Mouse (Mus musculus): Measurements from ENCODE around the gene Fgf14. TPM values are rescaled to one million over a fixed set of nuclear protein-coding genes. Genes with fewer than 3 reads are reported as not detected.
"Not testable (repeated sequence)": the region's sequence is repeated elsewhere in the genome, so short reads cannot be mapped to it uniquely, and the experiment has no call there.

The Fgf14 gene
- polyA plus RNA-seq, 1 experiment from 2014 or later = not detected

DNA sequence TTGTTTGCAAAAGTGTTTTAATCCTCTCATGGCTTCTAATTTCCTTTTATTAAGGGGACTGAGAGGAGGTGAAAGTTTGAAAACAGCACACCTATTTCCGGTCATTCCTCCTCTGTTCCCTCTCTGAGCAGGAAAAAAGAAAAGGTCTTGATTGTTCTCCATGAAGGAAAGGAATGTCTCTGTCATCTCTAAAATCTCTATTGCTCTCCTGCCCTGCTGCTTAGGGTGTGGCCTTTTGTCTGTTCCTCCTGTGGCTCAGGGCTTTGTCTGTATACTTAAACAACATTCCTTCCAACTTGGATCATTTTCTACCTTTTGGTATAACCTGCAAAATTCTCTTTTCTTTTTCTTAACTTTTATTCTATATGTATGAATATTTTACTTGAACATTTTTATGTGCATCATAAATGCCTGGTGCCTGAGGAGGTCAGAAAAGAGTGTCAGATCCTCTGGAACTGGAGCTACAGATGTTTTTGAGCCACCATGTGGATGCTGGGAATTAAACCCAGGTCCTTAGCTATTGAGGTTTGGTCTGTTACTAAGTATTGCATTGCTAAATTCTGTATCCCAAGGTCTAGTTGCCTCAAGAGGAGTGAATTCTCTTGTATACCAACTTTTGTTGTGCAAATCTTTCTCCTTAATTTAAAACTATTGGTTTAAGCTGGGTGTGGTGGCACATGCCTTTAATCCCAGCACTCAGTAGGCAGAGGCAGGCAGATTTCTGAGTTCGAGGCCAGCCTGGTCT, 230.7 kb downstream of the Fgf14 start:
- ATAC-seq (ENCODE audit: insufficient number of reproducible peaks, low FRiP score, low TSS enrichment, low read depth) (no peak), DNase-seq (ENCODE audit: low spot score) (no peak)
- 73% methylated on average over 2 of the region's 2 CpGs for WGBS
- no peaks in the 10 kb centered on the region for H3K27me3 ChIP-seq (ENCODE audit: control insufficient read depth, insufficient read depth, low read length)
- H3K4me1 ChIP-seq (ENCODE audit: control insufficient read depth, insufficient read depth, low read length) = no peaks in the 10 kb centered on the region
- no peak overlapping the region for H3K4me3 ChIP-seq (ENCODE audit: low read depth, low read length)
- no peak overlapping the region for H3K4me2 ChIP-seq (ENCODE audit: low read depth, severe bottlenecking)
- H3K9ac ChIP-seq (ENCODE audit: low read length) = no peak overlapping the region
- no peak overlapping the region for H3K27ac ChIP-seq (replicated peaks; ENCODE audit: low read depth, low read length)
- H3K36me3 ChIP-seq (ENCODE audit: control insufficient read depth, insufficient read depth, low read length) = no peaks in the 10 kb centered on the region
- H3K9me3 ChIP-seq (ENCODE audit: control insufficient read depth, low read length) = no peaks in the 10 kb centered on the region

GRCm38 (mm10) chr14:124444831-124445230, 232.1 kb downstream of the Fgf14 start:
- H3K9me3 ChIP-seq (ENCODE audit: control insufficient read depth, low read length) = no peaks in the 10 kb centered on the region
- H3K27me3 ChIP-seq (ENCODE audit: control insufficient read depth, insufficient read depth, low read length) = no peaks in the 10 kb centered on the region
- DNase-seq (ENCODE audit: low spot score) = no peak
- no peak overlapping the region for H3K27ac ChIP-seq (replicated peaks; ENCODE audit: low read depth, low read length)
- H3K4me1 ChIP-seq (ENCODE audit: control insufficient read depth, insufficient read depth, low read length) = no peaks in the 10 kb centered on the region
- no peak for ATAC-seq (ENCODE audit: insufficient number of reproducible peaks, low FRiP score, low TSS enrichment, low read depth)
- no peak overlapping the region for H3K4me3 ChIP-seq (ENCODE audit: low read depth, low read length)
- H3K36me3 ChIP-seq (ENCODE audit: control insufficient read depth, insufficient read depth, low read length) = no peaks in the 10 kb centered on the region
- H3K4me2 ChIP-seq (ENCODE audit: low read depth, severe bottlenecking) = no peak overlapping the region
- H3K9ac ChIP-seq (ENCODE audit: low read length) = no peak overlapping the region

GRCm38 (mm10) chr14:124439298-124439697, 237.6 kb downstream of the Fgf14 start:
- H3K4me2 ChIP-seq (ENCODE audit: low read depth, severe bottlenecking); DNase-seq (ENCODE audit: low spot score); H3K4me3 ChIP-seq (ENCODE audit: low read depth, low read length); H3K27ac ChIP-seq (replicated peaks; ENCODE audit: low read depth, low read length); H3K4me1 ChIP-seq (ENCODE audit: control insufficient read depth, insufficient read depth, low read length); H3K9ac ChIP-seq (ENCODE audit: low read length); H3K36me3 ChIP-seq (ENCODE audit: control insufficient read depth, insufficient read depth, low read length); ATAC-seq (ENCODE audit: insufficient number of reproducible peaks, low FRiP score, low TSS enrichment, low read depth); H3K27me3 ChIP-seq (ENCODE audit: control insufficient read depth, insufficient read depth, low read length); H3K9me3 ChIP-seq (ENCODE audit: control insufficient read depth, low read length): not testable (repeated sequence)
- 41% methylated on average over 3 of the region's 3 CpGs for WGBS

GRCm38 (mm10) chr14:124411890-124412289, 265.0 kb downstream of the Fgf14 start:
- DNase-seq (ENCODE audit: low spot score) (no peak), ATAC-seq (ENCODE audit: insufficient number of reproducible peaks, low FRiP score, low TSS enrichment, low read depth) (peak; percentile 21; the same call in 1 of the 2 replicates)
- WGBS = 84% methylated on average over 2 of the region's 2 CpGs
- H3K27ac ChIP-seq (replicated peaks; ENCODE audit: low read depth, low read length) = no peak overlapping the region
- H3K4me3 ChIP-seq (ENCODE audit: low read depth, low read length) = no peak overlapping the region
- H3K4me2 ChIP-seq (ENCODE audit: low read depth, severe bottlenecking) = no peak overlapping the region
- no peak overlapping the region for H3K9ac ChIP-seq (ENCODE audit: low read length)
- H3K9me3 ChIP-seq (ENCODE audit: control insufficient read depth, low read length) = no peaks in the 10 kb centered on the region
- H3K27me3 ChIP-seq (ENCODE audit: control insufficient read depth, insufficient read depth, low read length) = no peaks in the 10 kb centered on the region
- H3K4me1 ChIP-seq (ENCODE audit: control insufficient read depth, insufficient read depth, low read length) = no peaks in the 10 kb centered on the region
- H3K36me3 ChIP-seq (ENCODE audit: control insufficient read depth, insufficient read depth, low read length) = no peaks in the 10 kb centered on the region

DNA sequence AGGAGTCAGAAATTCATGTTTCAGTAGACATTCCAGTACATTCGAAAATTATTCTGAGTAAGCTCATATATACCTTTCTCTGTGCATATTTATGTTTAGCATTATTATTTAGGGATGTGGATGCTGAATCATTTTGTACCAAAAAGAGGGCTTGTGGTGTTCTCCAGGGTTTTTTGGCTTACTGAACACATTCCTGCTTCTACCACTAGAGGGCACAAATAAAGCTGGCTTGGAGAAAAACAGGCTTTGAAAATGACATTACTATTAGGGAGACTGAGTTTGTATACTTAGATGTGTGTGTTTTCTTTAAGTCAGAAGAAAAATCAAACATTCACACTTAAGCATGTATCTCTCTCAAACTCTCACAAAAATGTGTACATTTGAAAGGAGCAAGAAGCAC, 266.0 kb downstream of the Fgf14 start:
- ATAC-seq (ENCODE audit: insufficient number of reproducible peaks, low FRiP score, low TSS enrichment, low read depth) (no peak), DNase-seq (ENCODE audit: low spot score) (no peak)
- 2% methylated on average over 1 of the region's 1 CpGs for WGBS

GRCm38 (mm10) chr14:124328391-124328790, 348.5 kb downstream of the Fgf14 start:
- Histone ChIP-seq H3K27me3 (ENCODE audit: control insufficient read depth, insufficient read depth, low read length) (no peaks in the 10 kb centered on the region), H3K36me3 (ENCODE audit: control insufficient read depth, insufficient read depth, low read length) (no peaks in the 10 kb centered on the region), H3K9ac (ENCODE audit: low read length) (no peak overlapping the region), H3K27ac (replicated peaks; ENCODE audit: low read depth, low read length) (no peak overlapping the region), H3K4me2 (ENCODE audit: low read depth, severe bottlenecking) (no peak overlapping the region), H3K9me3 (ENCODE audit: control insufficient read depth, low read length) (no peaks in the 10 kb centered on the region), H3K4me3 (ENCODE audit: low read depth, low read length) (no peak overlapping the region), H3K4me1 (ENCODE audit: control insufficient read depth, insufficient read depth, low read length) (no peaks in the 10 kb centered on the region)
- DNase-seq (ENCODE audit: low spot score) = no peak
- no peak for ATAC-seq (ENCODE audit: insufficient number of reproducible peaks, low FRiP score, low TSS enrichment, low read depth)

More for the DNA sequence above, 266.0 kb downstream of the Fgf14 start:
- Histone ChIP-seq H3K4me3 (ENCODE audit: low read depth, low read length) (no peak overlapping the region), H3K36me3 (ENCODE audit: control insufficient read depth, insufficient read depth, low read length) (no peaks in the 10 kb centered on the region), H3K27me3 (ENCODE audit: control insufficient read depth, insufficient read depth, low read length) (no peaks in the 10 kb centered on the region), H3K9me3 (ENCODE audit: control insufficient read depth, low read length) (no peaks in the 10 kb centered on the region), H3K4me2 (ENCODE audit: low read depth, severe bottlenecking) (no peak overlapping the region), H3K27ac (replicated peaks; ENCODE audit: low read depth, low read length) (no peak overlapping the region), H3K9ac (ENCODE audit: low read length) (no peak overlapping the region), H3K4me1 (ENCODE audit: control insufficient read depth, insufficient read depth, low read length) (no peaks in the 10 kb centered on the region)

GRCm38 (mm10) chr14:124319017-124319718, 357.8 kb downstream of the Fgf14 start:
- ATAC-seq (ENCODE audit: insufficient number of reproducible peaks, low FRiP score, low TSS enrichment, low read depth) (no peak), DNase-seq (ENCODE audit: low spot score) (no peak)
- Histone ChIP-seq H3K4me2 (ENCODE audit: low read depth, severe bottlenecking) (no peak overlapping the region), H3K36me3 (ENCODE audit: control insufficient read depth, insufficient read depth, low read length) (no peaks in the 10 kb centered on the region), H3K27me3 (ENCODE audit: control insufficient read depth, insufficient read depth, low read length) (no peaks in the 10 kb centered on the region), H3K4me1 (ENCODE audit: control insufficient read depth, insufficient read depth, low read length) (no peaks in the 10 kb centered on the region), H3K27ac (replicated peaks; ENCODE audit: low read depth, low read length) (no peak overlapping the region), H3K4me3 (ENCODE audit: low read depth, low read length) (no peak overlapping the region), H3K9ac (ENCODE audit: low read length) (no peak overlapping the region), H3K9me3 (ENCODE audit: control insufficient read depth, low read length) (no peaks in the 10 kb centered on the region)
- WGBS = 80% methylated on average over 1 of the region's 1 CpGs

- no peak overlapping the region for H3K9ac ChIP-seq (ENCODE audit: low read length)
- H3K27ac ChIP-seq (replicated peaks; ENCODE audit: low read depth, low read length) = no peak overlapping the region
- H3K4me1 ChIP-seq (ENCODE audit: control insufficient read depth, insufficient read depth, low read length) = no peaks in the 10 kb centered on the region
- H3K9me3 ChIP-seq (ENCODE audit: control insufficient read depth, low read length) = no peaks in the 10 kb centered on the region
- H3K4me2 ChIP-seq (ENCODE audit: low read depth, severe bottlenecking) = no peak overlapping the region
- no peaks in the 10 kb centered on the region for H3K36me3 ChIP-seq (ENCODE audit: control insufficient read depth, insufficient read depth, low read length)
- no peak overlapping the region for H3K4me3 ChIP-seq (ENCODE audit: low read depth, low read length)
- DNase-seq (ENCODE audit: low spot score) (no peak), ATAC-seq (ENCODE audit: insufficient number of reproducible peaks, low FRiP score, low TSS enrichment, low read depth) (no peak)
- no peaks in the 10 kb centered on the region for H3K27me3 ChIP-seq (ENCODE audit: control insufficient read depth, insufficient read depth, low read length)
- 82% methylated on average over 2 of the region's 2 CpGs for WGBS
These were observed 361.4 kb downstream of the Fgf14 start for GRCm38 (mm10) chr14:124315513-124315912.
